Mouse (Mus musculus): ENCODE measurements around the gene Fxyd1. TPM values are rescaled to one million over a fixed set of nuclear protein-coding genes. Genes with fewer than 3 reads are reported as not detected.

Gene Fxyd1
- total and polyA plus RNA-seq, 3 experiments: 0.22 TPM; not detected in 2

DNA sequence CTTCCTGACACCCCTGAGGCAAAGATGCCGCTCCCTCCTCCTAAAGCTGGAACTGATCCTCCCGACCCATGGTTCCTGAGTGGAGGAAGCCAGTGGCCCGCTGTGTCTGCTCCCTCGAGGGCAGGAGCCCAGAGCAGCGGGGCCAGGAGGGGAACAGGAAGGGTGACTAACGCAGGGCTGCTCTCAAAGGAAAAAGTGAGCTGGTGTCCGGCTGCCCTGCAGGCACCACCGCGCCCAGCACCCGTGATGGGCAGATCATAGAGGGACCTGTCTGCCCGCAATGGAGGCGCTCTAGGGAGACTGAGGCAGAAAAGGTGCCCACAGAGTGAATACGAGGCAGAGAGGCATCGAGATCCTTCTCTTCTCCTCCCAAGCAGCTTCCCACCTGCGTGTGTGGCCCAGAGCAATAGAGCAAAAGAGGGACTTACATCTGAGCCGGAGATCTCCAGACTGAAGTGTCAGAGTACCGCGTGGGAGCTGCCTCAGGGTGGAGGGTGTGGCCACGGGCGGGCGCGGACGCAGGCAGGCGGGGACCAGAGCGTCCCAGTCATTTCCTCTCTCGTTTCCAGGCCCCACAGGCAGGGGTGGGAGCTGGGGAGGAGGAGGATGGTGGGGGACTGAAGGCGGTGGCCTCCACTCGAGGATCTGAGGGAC, 15.2 kb downstream of the Fxyd1 start:
- TF ChIP-seq E2F4 (IDR thresholded peaks at IDR 0.05; ENCODE audit: borderline replicate concordance, low read depth, low read length) (no peak), MXI1 (IDR thresholded peaks at IDR 0.05; ENCODE audit: low read depth, low read length) (0 out of 2 replicates have a peak, but pooled peaks have one; percentile 34), SIN3A (IDR thresholded peaks at IDR 0.05; ENCODE audit: low read length) (peak; percentile 30; the same call in 1 of the 2 replicates), TBP (IDR thresholded peaks at IDR 0.05; ENCODE audit: low read depth, low read length) (no peak)
- no peak overlapping the region for H3K27ac ChIP-seq (ENCODE audit: control insufficient read depth, low read depth, low read length)
- no peaks in the 10 kb centered on the region; the same call in 1 of the 2 replicates for H3K79me2 ChIP-seq (ENCODE audit: control insufficient read depth, insufficient read depth, low read length, poor library complexity)
- no peaks in the 10 kb centered on the region for H3K27me3 ChIP-seq (ENCODE audit: control insufficient read depth in 1 of 2, insufficient read depth in 2 of 2, low read length in 2 of 2)
- DNase-seq (ENCODE audit: low read depth, low spot score): peak; percentile 53
- no peaks in the 10 kb centered on the region for H3K9me3 ChIP-seq (replicated peaks; ENCODE audit: insufficient read depth, low read length)
- H3K36me3 ChIP-seq (ENCODE audit: control insufficient read depth in 1 of 2, insufficient read depth in 2 of 2, low read length in 2 of 2): peaks cover 0 to 10% of the 10 kb centered on the region in 2 experiments; a peak in 2 of 4 replicates
- H3K4me3 ChIP-seq (ENCODE audit: control insufficient read depth in 1 of 2, insufficient read depth in 1 of 2, low read depth in 2 of 2, low read length in 2 of 2): peak overlapping the region; percentile 32 to 35; a peak in 3 of 4 replicates
- H3K9ac ChIP-seq (ENCODE audit: control insufficient read depth, low read depth, low read length, poor library complexity, severe bottlenecking): peak overlapping the region; percentile 28
- peaks cover 2 to 24% of the 10 kb centered on the region in 2 experiments for H3K4me1 ChIP-seq (ENCODE audit: control insufficient read depth in 1 of 2, insufficient read depth in 2 of 2, low read length in 2 of 2)

GRCm38 (mm10) chr7:31041023-31041407, 16.0 kb downstream of the Fxyd1 start:
- Histone ChIP-seq H3K27ac (ENCODE audit: control insufficient read depth, low read depth, low read length) (0 out of 2 replicates have a peak overlapping the region, but pooled peaks have one; percentile 19), H3K27me3 (ENCODE audit: control insufficient read depth in 1 of 2, insufficient read depth in 2 of 2, low read length in 2 of 2) (no peaks in the 10 kb centered on the region), H3K36me3 (ENCODE audit: control insufficient read depth in 1 of 2, insufficient read depth in 2 of 2, low read length in 2 of 2) (peaks cover 0 to 13% of the 10 kb centered on the region in 2 experiments; a peak in 2 of 4 replicates), H3K9me3 (replicated peaks; ENCODE audit: insufficient read depth, low read length) (no peaks in the 10 kb centered on the region), H3K9ac (ENCODE audit: control insufficient read depth, low read depth, low read length, poor library complexity, severe bottlenecking) (no peak overlapping the region), H3K79me2 (ENCODE audit: control insufficient read depth, insufficient read depth, low read length, poor library complexity) (no peaks in the 10 kb centered on the region; the same call in 1 of the 2 replicates), H3K4me3 (ENCODE audit: control insufficient read depth in 1 of 2, insufficient read depth in 1 of 2, low read depth in 2 of 2, low read length in 2 of 2) (no peak overlapping the region; a peak in 1 of 4 replicates), H3K4me1 (ENCODE audit: control insufficient read depth in 1 of 2, insufficient read depth in 2 of 2, low read length in 2 of 2) (peaks cover 2 to 31% of the 10 kb centered on the region in 2 experiments)
- no peak for DNase-seq (ENCODE audit: low read depth, low spot score)
- TF ChIP-seq NELFE (IDR thresholded peaks at IDR 0.05; ENCODE audit: low read depth, low read length): no peak
- TF ChIP-seq EP300 (IDR thresholded peaks at IDR 0.05; ENCODE audit: low read depth in 1 of 2, low read length in 2 of 2): 0 out of 4 replicates have a peak, but pooled peaks of 1 of the 2 experiments have one; percentile 1
- 0 out of 2 replicates have a peak, but pooled peaks have one; percentile 3 for TF ChIP-seq MAZ (IDR thresholded peaks at IDR 0.05; ENCODE audit: low read depth, low read length)

GRCm38 (mm10) chr7:31040281-31041022, 16.5 kb downstream of the Fxyd1 start:
- Histone ChIP-seq H3K4me3 (ENCODE audit: control insufficient read depth in 1 of 2, insufficient read depth in 1 of 2, low read depth in 2 of 2, low read length in 2 of 2) (no peak overlapping the region; a peak in 1 of 4 replicates), H3K36me3 (ENCODE audit: control insufficient read depth in 1 of 2, insufficient read depth in 2 of 2, low read length in 2 of 2) (peaks cover 0 to 18% of the 10 kb centered on the region in 2 experiments; a peak in 2 of 4 replicates), H3K4me1 (ENCODE audit: control insufficient read depth in 1 of 2, insufficient read depth in 2 of 2, low read length in 2 of 2) (peaks cover 7 to 37% of the 10 kb centered on the region in 2 experiments), H3K9ac (ENCODE audit: control insufficient read depth, low read depth, low read length, poor library complexity, severe bottlenecking) (no peak overlapping the region), H3K27me3 (ENCODE audit: control insufficient read depth in 1 of 2, insufficient read depth in 2 of 2, low read length in 2 of 2) (no peaks in the 10 kb centered on the region), H3K79me2 (ENCODE audit: control insufficient read depth, insufficient read depth, low read length, poor library complexity) (no peaks in the 10 kb centered on the region; the same call in 1 of the 2 replicates), H3K27ac (ENCODE audit: control insufficient read depth, low read depth, low read length) (0 out of 2 replicates have a peak overlapping the region, but pooled peaks have one; percentile 19), H3K9me3 (replicated peaks; ENCODE audit: insufficient read depth, low read length) (no peaks in the 10 kb centered on the region)
- TF ChIP-seq MAFK (IDR thresholded peaks at IDR 0.05; ENCODE audit: borderline replicate concordance, low read depth, low read length): no peak
- TF ChIP-seq EP300 (IDR thresholded peaks at IDR 0.05; ENCODE audit: low read depth in 1 of 2, low read length in 2 of 2): peak in 1 of 2 experiments; percentile 28; a peak in 1 of 4 replicates
- peak; percentile 76 for TF ChIP-seq RCOR1 (IDR thresholded peaks at IDR 0.05; ENCODE audit: low read depth, low read length)
- no peak for TF ChIP-seq CHD2 (IDR thresholded peaks at IDR 0.05; ENCODE audit: low read length)
- peak; percentile 54 for TF ChIP-seq GATA1 (IDR thresholded peaks at IDR 0.05; ENCODE audit: low read depth, low read length)
- TF ChIP-seq TCF12 (IDR thresholded peaks at IDR 0.05; ENCODE audit: low read depth, low read length): 0 out of 2 replicates have a peak, but pooled peaks have one; percentile 28
- no peak for TF ChIP-seq SIN3A (IDR thresholded peaks at IDR 0.05; ENCODE audit: low read length)
- TF ChIP-seq KAT2A (conservative IDR thresholded peaks at IDR 0.05; ENCODE audit: low read depth, low read length): no peak
- TF ChIP-seq ZC3H11A (IDR thresholded peaks at IDR 0.05; ENCODE audit: low read depth, low read length): no peak
- TF ChIP-seq ZKSCAN1 (IDR thresholded peaks at IDR 0.05; ENCODE audit: low read depth, low read length): no peak
- DNase-seq (ENCODE audit: low read depth, low spot score): peak; percentile 53

Data from MEL (cell line).